ENCODE assay signal across 13 mouse cellular contexts in the genomic region with DNA sequence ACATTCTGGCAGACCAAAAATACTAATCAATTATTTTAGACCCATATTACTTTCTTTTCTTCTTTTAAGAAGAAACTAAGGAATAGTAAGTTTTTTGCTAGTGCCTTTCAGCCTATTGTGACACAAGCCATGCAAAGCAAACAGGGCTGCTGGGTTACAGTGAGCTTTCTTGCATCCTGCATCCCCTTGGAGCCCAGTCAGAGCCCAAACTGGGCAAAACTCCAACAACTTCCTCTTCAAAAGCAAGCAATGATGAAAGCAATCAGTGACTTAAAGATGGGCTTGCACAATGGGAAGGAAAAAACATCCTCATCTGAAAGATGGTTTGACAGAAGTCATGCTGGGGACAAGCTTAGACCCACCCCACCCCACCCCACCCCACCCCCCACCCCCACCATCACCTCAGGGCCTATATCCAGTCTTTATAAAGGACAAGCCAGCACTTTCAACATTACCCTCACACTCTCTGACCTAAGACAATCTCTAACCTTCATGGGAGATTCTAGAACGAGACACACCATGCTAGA. TPM values are rescaled to one million over a fixed set of nuclear protein-coding genes. Genes with fewer than 3 reads are reported as not detected.
DNase-seq lines count a peak whose midpoint lies in the region; ATAC-seq and TF ChIP-seq lines count a peak whose summit lies in the region.
"Had no signal": no experiment of that assay in that cellular context is flagged by ENCODE, and none has a peak within 500 bp of the region (broad histone marks: within the 10 kb centered on the region; RNA-seq: fewer than 3 reads in every experiment).

No protein-coding gene starts in this region.

- no peak overlapping the region for H3K27ac ChIP-seq in heart, embryonic 10.5 days
- H3K27ac ChIP-seq in midbrain, postnatal 0 days (ENCODE audit: low read depth, low read length) = no peak overlapping the region
- no peak overlapping the region for H3K27ac ChIP-seq in midbrain, embryonic 15.5 days

- H3K9me3 ChIP-seq in heart, embryonic 10.5 days = no peaks in the 10 kb centered on the region
- no peaks in the 10 kb centered on the region for H3K9me3 ChIP-seq in midbrain, postnatal 0 days (ENCODE audit: low read length)
- H3K9me3 ChIP-seq in midbrain, embryonic 15.5 days = no peaks in the 10 kb centered on the region

- DNase-seq in heart, adult 8-10 months (ENCODE audit: low spot score) = peak; percentile 41
- no peak for DNase-seq in heart, embryonic 10.5 days (ENCODE audit: low spot score)
- peak; percentile 57 for DNase-seq in midbrain, postnatal 0 days (ENCODE audit: low spot score)
- DNase-seq in kidney, postnatal 36 days = peak; percentile 33 to 41
- DNase-seq in embryo, embryonic 11 days = no peak
- no peak for DNase-seq in thymus, postnatal 36 days
- no peak for DNase-seq in frontal cortex, postnatal 25 days (ENCODE audit: low spot score in 2 of 2)
- DNase-seq: cerebellum, adult 18-20 months; gastrocnemius, postnatal 25 days; thymus, adult 2 months had no signal

- H3K27me3 ChIP-seq in heart, embryonic 10.5 days (ENCODE audit: insufficient read depth, poor library complexity, severe bottlenecking) = no peaks in the 10 kb centered on the region
- no peaks in the 10 kb centered on the region for H3K27me3 ChIP-seq in midbrain, postnatal 0 days (ENCODE audit: insufficient read depth, low read length)
- H3K27me3 ChIP-seq in midbrain, embryonic 15.5 days (replicated peaks) = no peaks in the 10 kb centered on the region

- H3K4me1 ChIP-seq in heart, embryonic 10.5 days = peaks cover 11% of the 10 kb centered on the region; the same call in 1 of the 2 replicates
- H3K4me1 ChIP-seq in midbrain, postnatal 0 days (ENCODE audit: insufficient read depth, low read length) = no peaks in the 10 kb centered on the region
- no peaks in the 10 kb centered on the region for H3K4me1 ChIP-seq in midbrain, embryonic 15.5 days

- no peak overlapping the region for H3K4me3 ChIP-seq in heart, embryonic 10.5 days
- no peak overlapping the region for H3K4me3 ChIP-seq in midbrain, postnatal 0 days (ENCODE audit: low read depth, low read length)
- no peak overlapping the region for H3K4me3 ChIP-seq in midbrain, embryonic 15.5 days

- 64% methylated on average over 1 of the region's 1 CpGs for WGBS in heart, embryonic 10.5 days
- WGBS in midbrain, postnatal 0 days = 63% methylated on average over 1 of the region's 1 CpGs
- WGBS in midbrain, embryonic 15.5 days = 78% methylated on average over 1 of the region's 1 CpGs

- no peak overlapping the region for H3K4me2 ChIP-seq in midbrain, postnatal 0 days (ENCODE audit: low read depth, low read length, poor library complexity, severe bottlenecking)
- H3K4me2 ChIP-seq in midbrain, embryonic 15.5 days = no peak overlapping the region

- H3K36me3 ChIP-seq in heart, embryonic 10.5 days = 0 out of 2 replicates have a peak, but pooled peaks cover 6% of the 10 kb centered on the region
- peaks cover 9% of the 10 kb centered on the region; the same call in 1 of the 2 replicates for H3K36me3 ChIP-seq in midbrain, postnatal 0 days (ENCODE audit: insufficient read depth, low read length)
- 0 out of 2 replicates have a peak, but pooled peaks cover 2% of the 10 kb centered on the region for H3K36me3 ChIP-seq in midbrain, embryonic 15.5 days (replicated peaks)

- no peak for ATAC-seq in midbrain, postnatal 0 days (ENCODE audit: low FRiP score)
- no peak for ATAC-seq in midbrain, embryonic 15.5 days (replicated peaks)

- TF ChIP-seq CTCF in midbrain, postnatal 0 days (IDR thresholded peaks at IDR 0.05) = no peak

- no peak overlapping the region for H3K9ac ChIP-seq in midbrain, postnatal 0 days (replicated peaks; ENCODE audit: low read length, poor library complexity, severe bottlenecking)
- H3K9ac ChIP-seq in midbrain, embryonic 15.5 days = no peak overlapping the region

RNA-seq across cellular contexts. Expression of gene Gm1123, which starts 13.3 kb away (rescaled TPM):
- not detected for total RNA-seq in heart, adult 8-10 months (2022)
- 0.09 TPM in 1 of 2 replicates, not detected in the other for polyA plus RNA-seq in heart, embryonic 10.5 days (2016; fragmentation: Nextera tagmentation; extraction: Ambion mirVana)
- not detected in 2 replicates for total RNA-seq in midbrain, postnatal 0 days (2014; rRNA removed)
- polyA plus RNA-seq in midbrain, postnatal 0 days (2015; fragmentation: Nextera tagmentation; extraction: Ambion mirVana) = 0.15 and 0.16 TPM in 2 replicates
- 0.11 and 0.18 TPM in 2 replicates for polyA plus RNA-seq in midbrain, embryonic 15.5 days (2015; fragmentation: Nextera tagmentation; extraction: Ambion mirVana)
- total RNA-seq: gastrocnemius, postnatal 25 days; left cerebral cortex, postnatal 25 days had no signal
- polyA plus RNA-seq: neural tube, embryonic 14.5 days had no signal

Comparison
In these comparisons a context has a peak if more than half of its experiments do, and no peak if none do; other contexts are left out.
1. DNase-seq: peak in heart, adult 8-10 months (single experiment), midbrain, postnatal 0 days (single experiment) and kidney, postnatal 36 days (2 of 2); none in heart, embryonic 10.5 days (single experiment), embryo, embryonic 11 days (single experiment), thymus, postnatal 36 days (0 of 2) and frontal cortex, postnatal 25 days (0 of 2).